Mouse (Mus musculus) embryonic facial prominence, embryonic 15.5 days (tissue): ENCODE measurements around the gene Gm29797. TPM values are rescaled to one million over a fixed set of nuclear protein-coding genes. Genes with fewer than 3 reads are reported as not detected.

ENCODE experiments used
- ATAC-seq: fragments of 200-750 bp; cut with Nextera tagmentation; 2 replicates; pipeline ENCODE4 v1.8.0; 2017; ENCODE audit warnings: low read depth, moderate TSS enrichment; ENCODE audit not compliant: insufficient number of reproducible peaks, low FRiP score, low TSS enrichment
- H3K27ac ChIP-seq: fragments of 300-500 bp; sonication (generic); replicated peaks from 2 replicates; pipeline ENCODE4 v1.5.1; 2015; ENCODE audit warnings: mild to moderate bottlenecking, inconsistent platforms
- H3K27me3 ChIP-seq: fragments of 300-500 bp; sonication (generic); 2 replicates; pipeline ENCODE4 v1.6.1; 2015; ENCODE audit warnings: inconsistent platforms
- H3K36me3 ChIP-seq: fragments of 300-500 bp; sonication (generic); 2 replicates; pipeline ENCODE4 v1.6.1; 2015; ENCODE audit warnings: mild to moderate bottlenecking, inconsistent platforms
- H3K4me1 ChIP-seq: fragments of 300-500 bp; sonication (generic); 2 replicates; pipeline ENCODE4 v1.6.1; 2015; ENCODE audit warnings: inconsistent platforms
- H3K4me2 ChIP-seq: fragments of 300-500 bp; sonication (generic); replicated peaks from 2 replicates; pipeline ENCODE4 v1.6.1; 2015; ENCODE audit warnings: mild to moderate bottlenecking, inconsistent platforms
- H3K4me3 ChIP-seq: fragments of 300-500 bp; sonication (generic); replicated peaks from 2 replicates; pipeline ENCODE4 v1.5.1; 2015; ENCODE audit warnings: mild to moderate bottlenecking, inconsistent platforms
- H3K9ac ChIP-seq: fragments of 300-500 bp; sonication (generic); 2 replicates; pipeline ENCODE4 v1.6.1; 2015; ENCODE audit warnings: inconsistent platforms
- H3K9me3 ChIP-seq: fragments of 300-500 bp; sonication (generic); replicated peaks from 2 replicates; pipeline ENCODE4 v1.6.1; 2016; ENCODE audit warnings: inconsistent platforms
- WGBS: fragments of 180-500 bp; shearing (Covaris S2); methylation state at CpG from one replicate; pipeline ENCODE4 v1.1.7; 2015; 5-methylcytosine and 5-hydroxymethylcytosine counted together
- polyA plus RNA-seq: library from polyadenylated mRNA; unstranded; fragments of >200 nt; fragmentation: Nextera tagmentation; extraction: Ambion mirVana; gene quantifications from 2 replicates; pipeline ENCODE4 v1.2.1, GENCODE M21; 2015

The Gm29797 gene
- polyA plus RNA-seq, 1 experiment from 2014 or later: 0.31 TPM

GRCm38 (mm10) chr2:181673501-181673900 lies 16.7 kb downstream of the Gm29797 start:
- 29% methylated on average over 1 of the region's 1 CpGs for WGBS
- Histone ChIP-seq H3K36me3 (no peaks in the 10 kb centered on the region; the same call in 1 of the 2 replicates), H3K9me3 (no peaks in the 10 kb centered on the region), H3K4me2 (no peak overlapping the region), H3K4me3 (no peak overlapping the region), H3K27me3 (peaks cover 46% of the 10 kb centered on the region), H3K9ac (no peak overlapping the region), H3K4me1 (peaks cover 56% of the 10 kb centered on the region), H3K27ac (peak overlapping the region; percentile 76)
- no peak for ATAC-seq

GRCm38 (mm10) chr2:181674934-181675333 lies 18.1 kb downstream of the Gm29797 start:
- Histone ChIP-seq H3K4me2 (no peak overlapping the region), H3K4me1 (peaks cover 65% of the 10 kb centered on the region), H3K4me3 (no peak overlapping the region), H3K27ac (no peak overlapping the region), H3K36me3 (no peaks in the 10 kb centered on the region), H3K9ac (no peak overlapping the region), H3K27me3 (peaks cover 36% of the 10 kb centered on the region), H3K9me3 (no peaks in the 10 kb centered on the region)
- ATAC-seq: no peak
- 84% methylated on average over 4 of the region's 4 CpGs for WGBS

- WGBS: 15% methylated on average over 14 of the region's 14 CpGs
- H3K27ac ChIP-seq: no peak overlapping the region
- no peaks in the 10 kb centered on the region for H3K36me3 ChIP-seq
- no peaks in the 10 kb centered on the region for H3K9me3 ChIP-seq
- no peak overlapping the region for H3K9ac ChIP-seq
- peaks cover 59% of the 10 kb centered on the region for H3K4me1 ChIP-seq
- no peak overlapping the region for H3K4me3 ChIP-seq
- H3K4me2 ChIP-seq: peak overlapping the region; percentile 28
- H3K27me3 ChIP-seq: peaks cover 31% of the 10 kb centered on the region
- ATAC-seq: no peak
These were observed 18.6 kb downstream of the Gm29797 start for GRCm38 (mm10) chr2:181675454-181675853.

GRCm38 (mm10) chr2:181676424-181676823 lies 19.6 kb downstream of the Gm29797 start:
- Histone ChIP-seq H3K4me1 (peaks cover 59% of the 10 kb centered on the region), H3K27ac (peak overlapping the region; percentile 13; the same call in 1 of the 2 replicates), H3K9me3 (no peaks in the 10 kb centered on the region), H3K36me3 (no peaks in the 10 kb centered on the region), H3K4me3 (no peak overlapping the region), H3K9ac (no peak overlapping the region), H3K27me3 (peaks cover 21% of the 10 kb centered on the region), H3K4me2 (no peak overlapping the region)
- 57% methylated on average over 2 of the region's 2 CpGs for WGBS
- ATAC-seq: no peak

- H3K4me3 ChIP-seq: no peak overlapping the region
- no peaks in the 10 kb centered on the region for H3K9me3 ChIP-seq
- H3K36me3 ChIP-seq: no peaks in the 10 kb centered on the region
- peak overlapping the region; percentile 23 for H3K27ac ChIP-seq
- H3K27me3 ChIP-seq: peaks cover 13% of the 10 kb centered on the region
- H3K9ac ChIP-seq: no peak overlapping the region
- H3K4me2 ChIP-seq: no peak overlapping the region
- no peak for ATAC-seq
- WGBS: 57% methylated on average over 5 of the region's 5 CpGs
- peaks cover 53% of the 10 kb centered on the region for H3K4me1 ChIP-seq
These were observed 20.4 kb downstream of the Gm29797 start for GRCm38 (mm10) chr2:181677096-181677754.

- peaks cover 8% of the 10 kb centered on the region for H3K27me3 ChIP-seq
- H3K4me2 ChIP-seq: no peak overlapping the region
- H3K9me3 ChIP-seq: no peaks in the 10 kb centered on the region
- WGBS: 55% methylated on average over 3 of the region's 3 CpGs
- H3K4me3 ChIP-seq: no peak overlapping the region
- H3K27ac ChIP-seq: peak overlapping the region; percentile 23
- ATAC-seq: no peak
- H3K36me3 ChIP-seq: no peaks in the 10 kb centered on the region
- H3K4me1 ChIP-seq: peaks cover 49% of the 10 kb centered on the region
- no peak overlapping the region for H3K9ac ChIP-seq
These were observed 20.9 kb downstream of the Gm29797 start for GRCm38 (mm10) chr2:181677755-181678098.

GRCm38 (mm10) chr2:181678780-181679179 lies 21.9 kb downstream of the Gm29797 start:
- peak; percentile 63 for ATAC-seq
- H3K9ac ChIP-seq: no peak overlapping the region
- H3K27ac ChIP-seq: no peak overlapping the region
- no peak overlapping the region for H3K4me3 ChIP-seq
- no peaks in the 10 kb centered on the region for H3K36me3 ChIP-seq
- WGBS: 51% methylated on average over 1 of the region's 1 CpGs
- no peaks in the 10 kb centered on the region; the same call in 1 of the 2 replicates for H3K27me3 ChIP-seq
- peaks cover 40% of the 10 kb centered on the region for H3K4me1 ChIP-seq
- H3K9me3 ChIP-seq: no peaks in the 10 kb centered on the region
- no peak overlapping the region for H3K4me2 ChIP-seq

GRCm38 (mm10) chr2:181679951-181680715 lies 23.3 kb downstream of the Gm29797 start, which contains the start of gene Tcea2:
TSS of gene Tcea2 (plus strand) at chr2:181680310.
- Histone ChIP-seq H3K4me2 (peak within 1 kb of the TSS; percentile 88), H3K27me3 (no peaks in the 10 kb centered on the region), H3K9me3 (no peaks in the 10 kb centered on the region), H3K4me1 (peaks cover 26% of the 10 kb centered on the region), H3K27ac (peak within 1 kb of the TSS; percentile 48; the same call in 1 of the 2 replicates), H3K9ac (peak within 1 kb of the TSS; percentile 80), H3K36me3 (no peaks in the 10 kb centered on the region), H3K4me3 (peak within 1 kb of the TSS; percentile 74)
- peak; percentile 32; the same call in 1 of the 2 replicates for ATAC-seq
- WGBS: under 1% methylated on average over 69 of the region's 69 CpGs

- 10% methylated on average over 7 of the region's 7 CpGs for WGBS
- Histone ChIP-seq H3K9me3 (no peaks in the 10 kb centered on the region), H3K9ac (peak overlapping the region; percentile 80), H3K27me3 (no peaks in the 10 kb centered on the region), H3K4me2 (peak overlapping the region; percentile 88), H3K4me3 (peak overlapping the region; percentile 74), H3K4me1 (peaks cover 21% of the 10 kb centered on the region), H3K27ac (peak overlapping the region; percentile 48; the same call in 1 of the 2 replicates), H3K36me3 (no peaks in the 10 kb centered on the region)
- peak; percentile 40; the same call in 1 of the 2 replicates for ATAC-seq
These were observed 23.9 kb downstream of the Gm29797 start for GRCm38 (mm10) chr2:181680716-181681117.

GRCm38 (mm10) chr2:181681978-181682377 lies 25.1 kb downstream of the Gm29797 start:
- Histone ChIP-seq H3K9me3 (no peaks in the 10 kb centered on the region), H3K9ac (no peak overlapping the region), H3K36me3 (peaks cover 12% of the 10 kb centered on the region), H3K4me3 (no peak overlapping the region), H3K27ac (no peak overlapping the region), H3K4me2 (no peak overlapping the region), H3K4me1 (peaks cover 20% of the 10 kb centered on the region), H3K27me3 (no peaks in the 10 kb centered on the region)
- ATAC-seq: no peak
- 88% methylated on average over 1 of the region's 1 CpGs for WGBS

GRCm38 (mm10) chr2:181683381-181683780 lies 26.5 kb downstream of the Gm29797 start:
- no peak overlapping the region for H3K9ac ChIP-seq
- H3K9me3 ChIP-seq: no peaks in the 10 kb centered on the region
- WGBS: 68% methylated on average over 4 of the region's 4 CpGs
- H3K27ac ChIP-seq: no peak overlapping the region
- peaks cover 25% of the 10 kb centered on the region for H3K36me3 ChIP-seq
- no peak overlapping the region for H3K4me2 ChIP-seq
- ATAC-seq: no peak
- H3K4me3 ChIP-seq: no peak overlapping the region
- no peaks in the 10 kb centered on the region for H3K27me3 ChIP-seq
- H3K4me1 ChIP-seq: peaks cover 20% of the 10 kb centered on the region
